Mouse (Mus musculus) large intestine, adult 2 months (tissue): Measurements from ENCODE around the gene Rdh16. TPM values are rescaled to one million over a fixed set of nuclear protein-coding genes. Genes with fewer than 3 reads are reported as not detected.
"Not testable (repeated sequence)": the region's sequence is repeated elsewhere in the genome, so short reads cannot be mapped to it uniquely, and the experiment has no call there.

Experiments
- DNase-seq: peaks from one replicate; pipeline ENCODE4 v3.0.0-alpha.2; 2012; ENCODE audit warnings: low read depth, low spot score
- WGBS: fragments of 180-500 bp; shearing (Covaris S2); methylation state at CpG from one replicate; pipeline ENCODE4 v1.1.7; 2018; 5-methylcytosine and 5-hydroxymethylcytosine counted together
- polyA plus RNA-seq: library from polyadenylated mRNA; depleted of rRNA; stranded (reverse); fragments of >200 nt; gene quantifications from 2 replicates; pipeline ENCODE4 v1.2.3, GENCODE M21; 2012; rRNA removed

Gene Rdh16
- polyA plus RNA-seq = 4.0 and 6.6 TPM in 2 replicates

GRCm38 (mm10) chr10:127800891-127801290 is at the start of gene Rdh16:
Gene Rdh16 (plus strand): TSS chr10:127801152.
- WGBS = 42% methylated on average over 6 of the region's 6 CpGs
- DNase-seq = peak; percentile 67

- DNase-seq = no peak
- WGBS = 64% methylated on average over 8 of the region's 8 CpGs
These were observed 49.4 kb upstream of the Rdh16 start, which contains the start of gene Gpr182 for GRCm38 (mm10) chr10:127751548-127751947. Gene Gpr182 (minus strand): TSS chr10:127751732.

- WGBS = 21% methylated on average over 6 of the region's 6 CpGs
- DNase-seq = no peak
These were observed 46.3 kb upstream of the Rdh16 start for GRCm38 (mm10) chr10:127754566-127755166.

- no peak for DNase-seq
- 23% methylated on average over 3 of the region's 3 CpGs for WGBS
These were observed 45.7 kb upstream of the Rdh16 start for GRCm38 (mm10) chr10:127755246-127755645.

GRCm38 (mm10) chr10:127755770-127756468 is 45.0 kb upstream of the Rdh16 start:
- 21% methylated on average over 18 of the region's 18 CpGs for WGBS
- no peak for DNase-seq

- no peak for DNase-seq
- WGBS = 22% methylated on average over 9 of the region's 9 CpGs
These were observed 41.5 kb upstream of the Rdh16 start, which contains the start of the genes Rdh1 and Rdh16f1 for GRCm38 (mm10) chr10:127759181-127760110. Gene Rdh1 (plus strand): TSS chr10:127759721. Gene Rdh16f1 (plus strand): TSS chr10:127759787.

GRCm38 (mm10) chr10:127762926-127763325 is 38.0 kb upstream of the Rdh16 start:
- WGBS = 82% methylated on average over 10 of the region's 10 CpGs
- not testable (repeated sequence) for DNase-seq

- DNase-seq = no peak
- WGBS = 23% methylated on average over 12 of the region's 12 CpGs
These were observed 36.9 kb upstream of the Rdh16 start for GRCm38 (mm10) chr10:127763914-127764680.

- DNase-seq = no peak
- 74% methylated on average over 1 of the region's 1 CpGs for WGBS
These were observed 34.4 kb upstream of the Rdh16 start for GRCm38 (mm10) chr10:127766564-127766963.

- 31% methylated on average over 2 of the region's 2 CpGs for WGBS
- peak; percentile 71 for DNase-seq
These were observed 24.9 kb upstream of the Rdh16 start, which contains the start of gene Rdh9 for GRCm38 (mm10) chr10:127776011-127776410. Gene Rdh9 (plus strand): TSS chr10:127776386.

GRCm38 (mm10) chr10:127782321-127782720 is 18.6 kb upstream of the Rdh16 start:
- WGBS = 95% methylated on average over 17 of the region's 17 CpGs
- not testable (repeated sequence) for DNase-seq

GRCm38 (mm10) chr10:127785411-127785810 is 15.5 kb upstream of the Rdh16 start:
- 89% methylated on average over 1 of the region's 1 CpGs for WGBS
- not testable (repeated sequence) for DNase-seq

GRCm38 (mm10) chr10:127799295-127799694 is 1.7 kb upstream of the Rdh16 start:
- 83% methylated on average over 1 of the region's 1 CpGs for WGBS
- no peak for DNase-seq

- 41% methylated on average over 2 of the region's 2 CpGs for WGBS
These were observed 660 bp downstream of the Rdh16 start for GRCm38 (mm10) chr10:127801612-127802011.

GRCm38 (mm10) chr10:127802236-127802635 is 1.3 kb downstream of the Rdh16 start:
- no peak for DNase-seq
- 68% methylated on average over 5 of the region's 5 CpGs for WGBS

More at GRCm38 (mm10) chr10:127801612-127802011, 660 bp downstream of the Rdh16 start:
- DNase-seq = no peak

- 68% methylated on average over 7 of the region's 7 CpGs for WGBS
- DNase-seq = no peak
These were observed 3.5 kb downstream of the Rdh16 start for GRCm38 (mm10) chr10:127804416-127804815.

- DNase-seq = no peak
These were observed 14.9 kb downstream of the Rdh16 start for GRCm38 (mm10) chr10:127815888-127816287.

GRCm38 (mm10) chr10:127817268-127817910 is 16.4 kb downstream of the Rdh16 start:
- DNase-seq = not testable (repeated sequence)
- WGBS = 38% methylated on average over 4 of the region's 4 CpGs

GRCm38 (mm10) chr10:127821806-127822205 is 20.9 kb downstream of the Rdh16 start:
- WGBS = 84% methylated on average over 2 of the region's 2 CpGs

More at GRCm38 (mm10) chr10:127821806-127822205, 20.9 kb downstream of the Rdh16 start:
- not testable (repeated sequence) for DNase-seq
